ENCODE assay signal across 15 mouse cellular contexts in genomic region chr4:5130726-5131125, GRCm38 (mm10).
DNase-seq lines count a peak whose midpoint lies in the region; ATAC-seq lines count a peak whose summit lies in the region.
"Had no signal": no experiment of that assay in that cellular context is flagged by ENCODE, and none has a peak within 500 bp of the region (broad histone marks: within the 10 kb centered on the region; RNA-seq: fewer than 3 reads in every experiment).

No protein-coding gene starts in this region.

- H3K9me3 ChIP-seq in kidney, embryonic 15.5 days (replicated peaks), result no peaks in the 10 kb centered on the region
- H3K9me3 ChIP-seq: heart, embryonic 12.5 days; midbrain, embryonic 12.5 days; neural tube, embryonic 15.5 days had no signal

- ATAC-seq in frontal cortex, adult (ENCODE audit: low TSS enrichment), result peak; percentile 98
- ATAC-seq in kidney, embryonic 15.5 days (replicated peaks; ENCODE audit: low FRiP score), result peak; percentile 79
- ATAC-seq: hindbrain, postnatal 0 days had no signal

- no peak overlapping the region for H3K9ac ChIP-seq in kidney, embryonic 15.5 days
- H3K9ac ChIP-seq: heart, embryonic 12.5 days; midbrain, embryonic 12.5 days; neural tube, embryonic 15.5 days had no signal

- H3K36me3 ChIP-seq in kidney, embryonic 15.5 days, result no peaks in the 10 kb centered on the region
- H3K36me3 ChIP-seq: heart, embryonic 12.5 days; midbrain, embryonic 12.5 days; neural tube, embryonic 15.5 days had no signal

- no peak overlapping the region for H3K4me2 ChIP-seq in kidney, embryonic 15.5 days
- H3K4me2 ChIP-seq: heart, embryonic 12.5 days; liver, embryonic 11.5 days; midbrain, embryonic 12.5 days; neural tube, embryonic 15.5 days had no signal

- no peak overlapping the region for H3K4me3 ChIP-seq in kidney, embryonic 15.5 days (replicated peaks)
- H3K4me3 ChIP-seq: heart, embryonic 12.5 days; midbrain, embryonic 12.5 days; neural tube, embryonic 15.5 days had no signal

- 32% methylated on average over 3 of the region's 3 CpGs for WGBS in kidney, embryonic 15.5 days

- H3K27me3 ChIP-seq in kidney, embryonic 15.5 days, result no peaks in the 10 kb centered on the region
- H3K27me3 ChIP-seq: heart, embryonic 12.5 days; midbrain, embryonic 12.5 days; neural tube, embryonic 15.5 days had no signal

- no peak overlapping the region for H3K27ac ChIP-seq in kidney, embryonic 15.5 days
- H3K27ac ChIP-seq: hindbrain, postnatal 0 days; midbrain, embryonic 12.5 days; neural tube, embryonic 15.5 days had no signal

- H3K4me1 ChIP-seq in kidney, embryonic 15.5 days, result no peaks in the 10 kb centered on the region
- H3K4me1 ChIP-seq: heart, embryonic 12.5 days; midbrain, embryonic 12.5 days; neural tube, embryonic 15.5 days had no signal

- DNase-seq in frontal cortex, postnatal 14 days (ENCODE audit: low spot score in 2 of 2), result no peak
- DNase-seq in kidney, adult 18-20 months, result no peak
- peak; percentile 54 for DNase-seq in Muller cell, postnatal 12 days (ENCODE audit: inconsistent ontology term)
- DNase-seq in kidney, postnatal 14 days, result peak; percentile 29
- no peak for DNase-seq in retina, postnatal 1 day
- no peak for DNase-seq in urinary bladder, adult 2 months (ENCODE audit: low spot score)
- DNase-seq: cerebellum, adult 8-10 months; thymus, postnatal 36 days had no signal

Comparison
In these comparisons a context has a peak if more than half of its experiments do, and no peak if none do; other contexts are left out.
1. DNase-seq: peak in Muller cell, postnatal 12 days (single experiment) and kidney, postnatal 14 days (single experiment); none in frontal cortex, postnatal 14 days (0 of 2), kidney, adult 18-20 months (single experiment), retina, postnatal 1 day (single experiment) and urinary bladder, adult 2 months (single experiment).